Mouse (Mus musculus): Measurements from ENCODE around the gene Armc2. TPM values are rescaled to one million over a fixed set of nuclear protein-coding genes. Genes with fewer than 3 reads are reported as not detected.

Armc2 gene
- total and polyA plus RNA-seq, 3 experiments: 0.34 to 0.99 (median 0.90) TPM

DNA sequence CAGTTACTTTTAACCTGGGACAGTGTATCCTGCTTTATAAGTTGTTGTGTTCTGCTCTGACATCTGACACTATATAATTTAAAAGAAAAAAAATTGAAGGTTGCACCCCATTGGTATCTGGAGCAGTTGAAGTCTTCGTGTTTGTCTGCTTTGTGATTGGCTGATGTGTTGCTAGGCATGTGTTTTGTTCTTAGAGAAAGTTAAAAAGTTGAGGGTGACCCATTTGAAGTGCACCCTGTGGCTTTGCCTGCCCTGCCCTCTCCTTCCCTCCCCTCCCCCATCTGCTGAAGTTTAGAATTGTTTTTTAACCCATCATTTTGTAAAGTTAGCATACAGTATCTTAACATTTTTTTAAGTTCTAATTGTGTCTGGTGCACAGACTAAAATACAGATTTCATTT, 137.5 kb downstream of the Armc2 start:
- peaks cover 0 to 44% of the 10 kb centered on the region in 2 experiments; a peak in 3 of 4 replicates for H3K4me1 ChIP-seq (ENCODE audit: control insufficient read depth in 1 of 2, insufficient read depth in 2 of 2)
- no peaks in the 10 kb centered on the region for H3K36me3 ChIP-seq (replicated peaks in 1 of 2; ENCODE audit: control insufficient read depth in 1 of 2, insufficient read depth in 1 of 2, low read length in 1 of 2)
- H3K27me3 ChIP-seq (replicated peaks): no peaks in the 10 kb centered on the region
- no peak for TF ChIP-seq IRF4 (IDR thresholded peaks at IDR 0.05; ENCODE audit: low read depth, low read length)
- H3K79me2 ChIP-seq (replicated peaks; ENCODE audit: control insufficient read depth, extremely low read depth, insufficient read depth, poor library complexity, severe bottlenecking): no peaks in the 10 kb centered on the region
- no peak overlapping the region for H3K4me3 ChIP-seq (replicated peaks in 1 of 3; ENCODE audit: low read depth in 2 of 3, low read length in 2 of 3, poor library complexity in 1 of 3)
- dilution Hi-C loops (cut with MboI; ENCODE audit: extremely low pct_ligation_motif_present, extremely low pct_unique_long_range_greater_than_20kb, low sequenced_read_pairs): no loop called here
- in situ Hi-C loops (cut with MboI; ENCODE audit: low pct_ligation_motif_present, low pct_unique_long_range_greater_than_20kb, low sequenced_read_pairs): loop anchor here (10.0 kb wide), 1 partner anchor 46 kb away; no protein-coding TSS in a partner anchor
- H3K27ac ChIP-seq (ENCODE audit: insufficient read depth, low read depth): no peak overlapping the region
- no peak overlapping the region for H3K9ac ChIP-seq (ENCODE audit: insufficient read depth, low read depth)
- DNase-seq (ENCODE audit: extremely low read depth): no peak
- no peak overlapping the region for H3K4me2 ChIP-seq (ENCODE audit: insufficient read depth, low read depth, poor library complexity, severe bottlenecking)
- H3K9me3 ChIP-seq (replicated peaks; ENCODE audit: low read length): no peaks in the 10 kb centered on the region

GRCm38 (mm10) chr10:41880206-41880605, 138.0 kb downstream of the Armc2 start:
- peaks cover 0 to 44% of the 10 kb centered on the region in 2 experiments; a peak in 3 of 4 replicates for H3K4me1 ChIP-seq (ENCODE audit: control insufficient read depth in 1 of 2, insufficient read depth in 2 of 2)
- H3K36me3 ChIP-seq (replicated peaks in 1 of 2; ENCODE audit: control insufficient read depth in 1 of 2, insufficient read depth in 1 of 2, low read length in 1 of 2): no peaks in the 10 kb centered on the region
- no peak overlapping the region for H3K9ac ChIP-seq (ENCODE audit: insufficient read depth, low read depth)
- H3K27ac ChIP-seq (ENCODE audit: insufficient read depth, low read depth): no peak overlapping the region
- H3K4me3 ChIP-seq (replicated peaks in 1 of 3; ENCODE audit: low read depth in 2 of 3, low read length in 2 of 3, poor library complexity in 1 of 3): no peak overlapping the region
- H3K27me3 ChIP-seq (replicated peaks): no peaks in the 10 kb centered on the region
- no peak overlapping the region for H3K4me2 ChIP-seq (ENCODE audit: insufficient read depth, low read depth, poor library complexity, severe bottlenecking)
- H3K79me2 ChIP-seq (replicated peaks; ENCODE audit: control insufficient read depth, extremely low read depth, insufficient read depth, poor library complexity, severe bottlenecking): no peaks in the 10 kb centered on the region
- no peak for DNase-seq (ENCODE audit: extremely low read depth)
- no peak for TF ChIP-seq MXI1 (IDR thresholded peaks at IDR 0.05; ENCODE audit: low read depth, low read length)
- no peak for TF ChIP-seq IRF4 (IDR thresholded peaks at IDR 0.05; ENCODE audit: low read depth, low read length)
- TF ChIP-seq KAT2A (IDR thresholded peaks at IDR 0.05; ENCODE audit: insufficient replicate concordance, low read length): no peak
- TF ChIP-seq BHLHE40 (IDR thresholded peaks at IDR 0.05; ENCODE audit: low read depth, low read length): no peak
- TF ChIP-seq POLR2A (IDR thresholded peaks at IDR 0.05; ENCODE audit: low read depth, low read length): no peak
- no peak for TF ChIP-seq TBP (conservative IDR thresholded peaks at IDR 0.05; ENCODE audit: low read depth, low read length)
- TF ChIP-seq ETS1 (conservative IDR thresholded peaks at IDR 0.05; ENCODE audit: low read depth, low read length): no peak
- no peak for TF ChIP-seq RCOR1 (conservative IDR thresholded peaks at IDR 0.05; ENCODE audit: low read depth, low read length)
- TF ChIP-seq CHD2 (IDR thresholded peaks at IDR 0.05; ENCODE audit: low read length): no peak
- TF ChIP-seq RAD21 (IDR thresholded peaks at IDR 0.05; ENCODE audit: low read depth, low read length): no peak
- TF ChIP-seq MEF2A (IDR thresholded peaks at IDR 0.05; ENCODE audit: borderline replicate concordance, low read depth, low read length): no peak
- TF ChIP-seq JUN (IDR thresholded peaks at IDR 0.05; ENCODE audit: insufficient read depth, low read depth, low read length): no peak
- TF ChIP-seq SIN3A (IDR thresholded peaks at IDR 0.05; ENCODE audit: low read length): no peak
- no peak for TF ChIP-seq HCFC1 (IDR thresholded peaks at IDR 0.05; ENCODE audit: low read depth, low read length)
- TF ChIP-seq NRF1 (IDR thresholded peaks at IDR 0.05; ENCODE audit: low read depth, low read length): no peak
- H3K9me3 ChIP-seq (replicated peaks; ENCODE audit: low read length): no peaks in the 10 kb centered on the region
- dilution Hi-C loops (cut with MboI; ENCODE audit: extremely low pct_ligation_motif_present, extremely low pct_unique_long_range_greater_than_20kb, low sequenced_read_pairs) (no loop called here), in situ Hi-C loops (cut with MboI; ENCODE audit: low pct_ligation_motif_present, low pct_unique_long_range_greater_than_20kb, low sequenced_read_pairs) (loop anchor here (10.0 kb wide), 1 partner anchor 45 kb away; no protein-coding TSS in a partner anchor)

Data from CH12.LX (cell line).